Mouse (Mus musculus): ENCODE measurements around the gene Zc3h12a. TPM values are rescaled to one million over a fixed set of nuclear protein-coding genes. Genes with fewer than 3 reads are reported as not detected.

Gene Zc3h12a
- polyA plus RNA-seq, 1 experiment from 2014 or later = 0.46 TPM

- Histone ChIP-seq H3K9ac (no peak overlapping the region), H3K9me3 (no peaks in the 10 kb centered on the region), H3K27me3 (peaks cover 33% of the 10 kb centered on the region), H3K27ac (no peak overlapping the region), H3K36me3 (0 out of 2 replicates have a peak, but pooled peaks cover 5% of the 10 kb centered on the region), H3K4me3 (no peak overlapping the region), H3K4me2 (replicated peaks) (no peak overlapping the region), H3K4me1 (peaks cover 31% of the 10 kb centered on the region)
- ATAC-seq (ENCODE audit: low FRiP score, low read depth) = no peak
- WGBS = 24% methylated on average over 16 of the region's 16 CpGs
These were observed 5.0 kb downstream of the Zc3h12a start for GRCm38 (mm10) chr4:125122431-125123278.

- Histone ChIP-seq H3K4me2 (replicated peaks) (no peak overlapping the region), H3K4me1 (peaks cover 43% of the 10 kb centered on the region), H3K9ac (no peak overlapping the region), H3K4me3 (no peak overlapping the region), H3K27ac (no peak overlapping the region), H3K9me3 (no peaks in the 10 kb centered on the region), H3K36me3 (0 out of 2 replicates have a peak, but pooled peaks cover 5% of the 10 kb centered on the region), H3K27me3 (peaks cover 6% of the 10 kb centered on the region; the same call in 1 of the 2 replicates)
- ATAC-seq (ENCODE audit: low FRiP score, low read depth) = no peak
- 93% methylated on average over 11 of the region's 11 CpGs for WGBS
These were observed 7.9 kb downstream of the Zc3h12a start for GRCm38 (mm10) chr4:125119721-125120120.

GRCm38 (mm10) chr4:125119070-125119469, 8.6 kb downstream of the Zc3h12a start:
- Histone ChIP-seq H3K27me3 (peaks cover 3% of the 10 kb centered on the region; the same call in 1 of the 2 replicates), H3K27ac (no peak overlapping the region), H3K36me3 (0 out of 2 replicates have a peak, but pooled peaks cover 5% of the 10 kb centered on the region), H3K4me1 (peaks cover 42% of the 10 kb centered on the region), H3K9ac (no peak overlapping the region), H3K4me2 (replicated peaks) (no peak overlapping the region), H3K4me3 (no peak overlapping the region), H3K9me3 (no peaks in the 10 kb centered on the region)
- no peak for ATAC-seq (ENCODE audit: low FRiP score, low read depth)
- 32% methylated on average over 10 of the region's 10 CpGs for WGBS

- no peak overlapping the region for H3K27ac ChIP-seq
- no peak overlapping the region for H3K9ac ChIP-seq
- H3K36me3 ChIP-seq = 0 out of 2 replicates have a peak, but pooled peaks cover 5% of the 10 kb centered on the region
- H3K27me3 ChIP-seq = no peaks in the 10 kb centered on the region; the same call in 1 of the 2 replicates
- no peak overlapping the region for H3K4me3 ChIP-seq
- peaks cover 35% of the 10 kb centered on the region for H3K4me1 ChIP-seq
- H3K4me2 ChIP-seq (replicated peaks) = no peak overlapping the region
- no peaks in the 10 kb centered on the region for H3K9me3 ChIP-seq
- 84% methylated on average over 7 of the region's 7 CpGs for WGBS
- no peak for ATAC-seq (ENCODE audit: low FRiP score, low read depth)
These were observed 9.7 kb downstream of the Zc3h12a start for GRCm38 (mm10) chr4:125117902-125118320.

GRCm38 (mm10) chr4:125116929-125117328, 10.7 kb downstream of the Zc3h12a start:
- Histone ChIP-seq H3K9me3 (no peaks in the 10 kb centered on the region), H3K4me3 (no peak overlapping the region), H3K27me3 (no peaks in the 10 kb centered on the region; the same call in 1 of the 2 replicates), H3K27ac (no peak overlapping the region), H3K36me3 (peaks cover 8% of the 10 kb centered on the region; the same call in 1 of the 2 replicates), H3K4me1 (peaks cover 29% of the 10 kb centered on the region), H3K9ac (no peak overlapping the region), H3K4me2 (replicated peaks) (no peak overlapping the region)
- no peak for ATAC-seq (ENCODE audit: low FRiP score, low read depth)
- WGBS = 82% methylated on average over 13 of the region's 13 CpGs

- no peak for ATAC-seq (ENCODE audit: low FRiP score, low read depth)
- Histone ChIP-seq H3K4me2 (replicated peaks) (no peak overlapping the region), H3K9me3 (no peaks in the 10 kb centered on the region), H3K4me3 (no peak overlapping the region), H3K36me3 (peaks cover 14% of the 10 kb centered on the region), H3K9ac (no peak overlapping the region), H3K27ac (no peak overlapping the region; the same call in 1 of the 2 replicates), H3K27me3 (no peaks in the 10 kb centered on the region; the same call in 1 of the 2 replicates), H3K4me1 (peaks cover 29% of the 10 kb centered on the region)
- WGBS = 69% methylated on average over 9 of the region's 9 CpGs
These were observed 11.4 kb downstream of the Zc3h12a start for GRCm38 (mm10) chr4:125116090-125116861.

- Histone ChIP-seq H3K4me1 (peaks cover 29% of the 10 kb centered on the region), H3K9ac (no peak overlapping the region), H3K27ac (peak overlapping the region; percentile 16; the same call in 1 of the 2 replicates), H3K9me3 (no peaks in the 10 kb centered on the region), H3K4me2 (replicated peaks) (no peak overlapping the region; the same call in 1 of the 2 replicates), H3K36me3 (peaks cover 19% of the 10 kb centered on the region), H3K4me3 (no peak overlapping the region), H3K27me3 (no peaks in the 10 kb centered on the region; the same call in 1 of the 2 replicates)
- WGBS = 18% methylated on average over 6 of the region's 6 CpGs
- peak; percentile 9; the same call in 1 of the 2 replicates for ATAC-seq (ENCODE audit: low FRiP score, low read depth)
These were observed 11.9 kb downstream of the Zc3h12a start for GRCm38 (mm10) chr4:125115710-125116089.

GRCm38 (mm10) chr4:125115081-125115480, 12.6 kb downstream of the Zc3h12a start:
- H3K4me2 ChIP-seq (replicated peaks) = peak overlapping the region; percentile 17; the same call in 1 of the 2 replicates
- peaks cover 32% of the 10 kb centered on the region for H3K4me1 ChIP-seq
- H3K9me3 ChIP-seq = no peaks in the 10 kb centered on the region
- H3K27ac ChIP-seq = peak overlapping the region; percentile 16; the same call in 1 of the 2 replicates
- H3K27me3 ChIP-seq = no peaks in the 10 kb centered on the region; the same call in 1 of the 2 replicates
- no peak overlapping the region for H3K4me3 ChIP-seq
- 0 out of 2 replicates have a peak, but pooled peaks have one; percentile 1 for ATAC-seq (ENCODE audit: low FRiP score, low read depth)
- 70% methylated on average over 4 of the region's 4 CpGs for WGBS
- peaks cover 25% of the 10 kb centered on the region for H3K36me3 ChIP-seq
- 0 out of 2 replicates have a peak overlapping the region, but pooled peaks have one; percentile 5 for H3K9ac ChIP-seq

GRCm38 (mm10) chr4:125114638-125115037, 13.0 kb downstream of the Zc3h12a start:
- Histone ChIP-seq H3K27ac (peak overlapping the region; percentile 16; the same call in 1 of the 2 replicates), H3K4me2 (replicated peaks) (peak overlapping the region; percentile 17), H3K4me1 (peaks cover 32% of the 10 kb centered on the region), H3K27me3 (no peaks in the 10 kb centered on the region), H3K9me3 (no peaks in the 10 kb centered on the region), H3K36me3 (peaks cover 26% of the 10 kb centered on the region), H3K9ac (0 out of 2 replicates have a peak overlapping the region, but pooled peaks have one; percentile 5), H3K4me3 (no peak overlapping the region)
- ATAC-seq (ENCODE audit: low FRiP score, low read depth) = 0 out of 2 replicates have a peak, but pooled peaks have one; percentile 21
- WGBS = 4% methylated on average over 6 of the region's 6 CpGs

GRCm38 (mm10) chr4:125105354-125105753, 22.3 kb downstream of the Zc3h12a start:
- H3K4me3 ChIP-seq = no peak overlapping the region
- no peak for ATAC-seq (ENCODE audit: low FRiP score, low read depth)
- H3K9ac ChIP-seq = no peak overlapping the region
- no peaks in the 10 kb centered on the region for H3K9me3 ChIP-seq
- 0 out of 2 replicates have a peak, but pooled peaks cover 2% of the 10 kb centered on the region for H3K4me1 ChIP-seq
- no peak overlapping the region for H3K4me2 ChIP-seq (replicated peaks)
- 88% methylated on average over 9 of the region's 9 CpGs for WGBS
- H3K27ac ChIP-seq = no peak overlapping the region
- peaks cover 57% of the 10 kb centered on the region for H3K36me3 ChIP-seq
- H3K27me3 ChIP-seq = no peaks in the 10 kb centered on the region

GRCm38 (mm10) chr4:125101334-125101733, 26.3 kb downstream of the Zc3h12a start:
- no peak overlapping the region for H3K27ac ChIP-seq
- no peak overlapping the region for H3K9ac ChIP-seq
- H3K4me1 ChIP-seq = no peaks in the 10 kb centered on the region
- ATAC-seq (ENCODE audit: low FRiP score, low read depth) = no peak
- peaks cover 39% of the 10 kb centered on the region for H3K36me3 ChIP-seq
- 64% methylated on average over 13 of the region's 13 CpGs for WGBS
- H3K27me3 ChIP-seq = no peaks in the 10 kb centered on the region
- H3K9me3 ChIP-seq = no peaks in the 10 kb centered on the region
- H3K4me3 ChIP-seq = no peak overlapping the region
- no peak overlapping the region for H3K4me2 ChIP-seq (replicated peaks)
